Mouse (Mus musculus): ENCODE measurements around the gene Ece1.

Gene Ece1

GRCm38 (mm10) chr4:137883513-137884150 is 21.6 kb downstream of the Ece1 start:
- no peak for DNase-seq (ENCODE audit: low spot score)

GRCm38 (mm10) chr4:137887337-137887992 is 25.4 kb downstream of the Ece1 start:
- DNase-seq (ENCODE audit: low spot score): no peak

DNA sequence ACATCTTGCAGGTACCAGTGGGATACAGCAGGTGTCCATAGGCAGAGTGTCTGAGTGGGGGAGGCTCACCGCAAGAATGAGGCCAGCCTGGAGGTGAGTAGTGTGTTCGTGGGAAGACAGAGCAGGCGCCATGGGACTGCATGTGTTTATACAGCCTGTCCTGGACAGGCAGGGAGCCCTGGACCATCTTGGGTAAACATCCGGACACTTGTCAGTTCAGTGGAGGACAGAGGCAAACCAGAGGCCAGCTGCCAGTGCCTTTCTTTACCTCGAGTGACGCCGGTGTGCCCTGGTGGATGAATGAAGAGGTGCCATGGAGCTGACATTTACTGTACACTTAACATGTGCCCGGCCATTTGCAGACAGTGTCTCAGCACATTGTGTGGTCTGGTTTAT is 26.0 kb downstream of the Ece1 start:
- DNase-seq (ENCODE audit: low spot score): no peak

GRCm38 (mm10) chr4:137890596-137890995 is 28.6 kb downstream of the Ece1 start:
- DNase-seq (ENCODE audit: low spot score): no peak

DNA sequence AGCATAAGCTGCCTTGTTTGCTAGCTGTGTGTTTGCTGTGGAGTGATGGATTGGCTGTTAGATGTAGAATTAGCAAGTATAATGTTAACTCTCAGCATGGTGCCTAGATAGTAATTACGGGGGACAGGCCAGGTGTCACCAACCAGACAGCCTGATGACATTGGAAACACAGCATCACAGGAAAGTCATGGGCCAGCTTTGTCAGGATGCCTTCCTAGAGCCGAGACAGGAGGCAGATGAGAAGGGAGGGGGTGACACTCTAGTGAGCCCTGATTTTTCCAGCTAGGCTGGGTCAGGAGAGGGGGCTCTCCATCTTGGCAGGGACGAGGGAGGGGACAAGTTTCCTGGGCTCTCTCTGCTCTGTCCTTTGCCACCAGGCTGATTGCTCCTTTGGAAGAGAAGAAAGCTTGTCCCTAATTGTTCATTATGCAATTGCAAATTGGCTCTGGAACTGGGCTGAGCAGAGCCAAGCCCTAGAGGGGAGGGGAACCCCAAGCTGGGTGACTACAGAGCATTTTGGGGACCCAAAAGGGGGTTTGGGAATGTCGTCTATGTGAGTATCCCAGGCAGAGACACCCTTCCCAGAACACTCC is 29.6 kb downstream of the Ece1 start:
- no peak for DNase-seq (ENCODE audit: low spot score)

DNA sequence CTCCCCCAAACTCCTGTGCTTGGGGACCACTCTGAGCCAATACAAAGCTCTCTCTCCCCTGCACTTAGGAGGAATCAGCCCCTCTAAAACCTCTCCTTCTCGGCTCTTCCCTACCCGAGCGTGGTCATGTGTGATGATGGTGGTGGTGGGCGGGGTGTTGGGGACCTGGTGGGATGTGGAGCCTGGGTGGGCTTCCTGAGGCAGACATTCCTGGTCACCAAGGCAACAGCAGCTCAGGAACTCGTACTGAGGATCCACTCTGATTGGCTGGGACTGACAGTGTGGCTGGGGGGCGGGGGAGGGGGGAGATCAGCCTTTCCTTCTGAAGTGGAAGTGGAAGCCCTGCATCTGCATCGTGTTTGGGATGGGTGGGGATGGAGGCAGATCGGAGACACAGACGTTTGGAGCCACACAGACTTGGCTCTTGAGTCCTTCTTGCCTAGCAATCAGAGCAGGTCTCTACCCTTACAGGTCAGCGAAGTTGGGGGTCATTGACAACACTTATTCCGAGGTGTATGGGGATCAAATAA is 30.7 kb downstream of the Ece1 start:
- no peak for DNase-seq (ENCODE audit: low spot score)

GRCm38 (mm10) chr4:137896612-137897297 is 34.7 kb downstream of the Ece1 start:
- DNase-seq (ENCODE audit: low spot score): no peak

DNA sequence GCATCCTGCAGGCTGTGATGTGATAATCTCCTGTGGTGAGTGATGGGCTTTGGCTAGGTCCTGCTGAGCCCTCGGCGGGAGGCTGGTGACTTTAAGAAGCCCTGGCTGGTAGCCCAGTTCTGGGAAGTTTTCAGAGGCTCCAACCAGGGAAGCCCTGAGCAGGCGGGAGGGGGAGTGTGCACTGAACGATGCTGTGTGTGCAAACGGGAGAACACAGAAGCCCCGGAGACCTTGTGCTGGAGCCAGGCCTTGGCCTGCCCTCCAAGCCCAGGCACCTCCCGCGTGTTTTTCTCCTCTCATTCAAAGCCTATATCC is 35.2 kb downstream of the Ece1 start:
- no peak for DNase-seq (ENCODE audit: low spot score)

DNA sequence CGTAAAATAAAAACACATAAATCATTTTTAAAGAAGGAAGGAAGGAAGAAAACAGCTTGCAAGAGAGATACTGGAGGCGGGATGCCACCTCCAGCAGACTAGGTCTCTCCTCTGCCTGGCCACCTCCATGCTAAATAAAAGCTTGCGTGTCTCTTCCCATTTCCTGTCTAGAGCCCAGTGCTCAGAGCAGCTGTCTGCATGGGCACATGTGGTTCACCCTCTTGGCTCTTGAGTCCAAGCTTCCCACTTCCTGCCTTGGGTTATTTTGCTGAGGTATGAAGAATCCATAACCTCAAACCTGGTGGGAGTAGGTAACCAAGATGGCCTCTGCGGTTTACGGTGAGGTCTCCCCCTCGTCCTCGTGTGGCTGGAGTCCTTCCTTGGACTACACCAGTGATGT is 36.5 kb downstream of the Ece1 start:
- no peak for DNase-seq (ENCODE audit: low spot score)

GRCm38 (mm10) chr4:137902268-137902667 is 40.2 kb downstream of the Ece1 start:
- DNase-seq (ENCODE audit: low spot score): no peak

DNA sequence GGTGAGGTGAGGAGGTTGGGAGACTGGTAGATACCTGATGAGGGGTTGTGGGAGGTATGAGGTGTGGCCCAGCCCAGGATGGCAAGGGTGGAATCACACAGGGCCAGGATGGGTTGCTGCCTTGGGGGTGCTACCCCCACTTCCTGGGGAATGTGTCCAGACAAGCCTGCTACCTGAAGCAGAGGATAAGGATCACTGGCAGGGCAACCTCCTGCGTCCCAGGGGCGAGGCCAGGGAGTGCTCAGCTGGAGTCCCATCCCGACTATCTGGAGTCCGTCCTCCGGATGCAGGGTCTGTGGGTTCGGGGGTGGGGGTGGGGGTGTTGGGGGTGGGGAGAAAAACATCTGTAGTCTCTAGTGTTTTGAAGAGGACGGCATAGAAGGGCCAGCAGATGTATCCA is 40.8 kb downstream of the Ece1 start:
- DNase-seq (ENCODE audit: low spot score): no peak

- no peak for DNase-seq (ENCODE audit: low spot score)
Observed at GRCm38 (mm10) chr4:137904956-137905551, 43.0 kb downstream of the Ece1 start.

- no peak for DNase-seq (ENCODE audit: low spot score)
Observed at GRCm38 (mm10) chr4:137907979-137908378, 45.9 kb downstream of the Ece1 start.

- DNase-seq (ENCODE audit: low spot score): no peak
Observed at GRCm38 (mm10) chr4:137908489-137908888, 46.5 kb downstream of the Ece1 start.

- DNase-seq (ENCODE audit: low spot score): no peak
Observed at GRCm38 (mm10) chr4:137908915-137909314, 46.9 kb downstream of the Ece1 start.

GRCm38 (mm10) chr4:137909471-137909870 is 47.4 kb downstream of the Ece1 start:
- DNase-seq (ENCODE audit: low spot score): no peak

GRCm38 (mm10) chr4:137910382-137911009 is 48.5 kb downstream of the Ece1 start:
- no peak for DNase-seq (ENCODE audit: low spot score)

DNA sequence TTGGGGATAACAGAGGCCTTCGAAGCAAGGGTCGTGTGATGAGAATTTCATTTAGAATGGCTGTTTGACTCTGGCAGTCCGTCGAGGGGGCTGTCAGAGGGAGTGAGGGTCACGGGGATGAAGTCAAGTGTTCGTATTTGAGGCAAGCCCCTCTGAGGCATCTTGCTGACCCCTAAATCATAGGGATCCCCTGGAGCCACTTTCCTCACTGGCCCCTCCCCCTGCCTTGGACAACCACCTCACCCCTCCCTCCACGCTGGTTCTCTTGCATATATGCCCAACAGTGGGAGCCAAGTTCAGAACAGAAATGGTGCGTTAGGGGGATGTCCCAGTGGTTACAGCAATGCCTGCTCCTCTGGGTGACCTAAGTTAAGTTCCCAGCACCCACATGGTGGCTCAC is 49.6 kb downstream of the Ece1 start:
- DNase-seq (ENCODE audit: low spot score): no peak

- DNase-seq (ENCODE audit: low spot score): no peak
Observed at GRCm38 (mm10) chr4:137912768-137913305, 50.8 kb downstream of the Ece1 start.

DNA sequence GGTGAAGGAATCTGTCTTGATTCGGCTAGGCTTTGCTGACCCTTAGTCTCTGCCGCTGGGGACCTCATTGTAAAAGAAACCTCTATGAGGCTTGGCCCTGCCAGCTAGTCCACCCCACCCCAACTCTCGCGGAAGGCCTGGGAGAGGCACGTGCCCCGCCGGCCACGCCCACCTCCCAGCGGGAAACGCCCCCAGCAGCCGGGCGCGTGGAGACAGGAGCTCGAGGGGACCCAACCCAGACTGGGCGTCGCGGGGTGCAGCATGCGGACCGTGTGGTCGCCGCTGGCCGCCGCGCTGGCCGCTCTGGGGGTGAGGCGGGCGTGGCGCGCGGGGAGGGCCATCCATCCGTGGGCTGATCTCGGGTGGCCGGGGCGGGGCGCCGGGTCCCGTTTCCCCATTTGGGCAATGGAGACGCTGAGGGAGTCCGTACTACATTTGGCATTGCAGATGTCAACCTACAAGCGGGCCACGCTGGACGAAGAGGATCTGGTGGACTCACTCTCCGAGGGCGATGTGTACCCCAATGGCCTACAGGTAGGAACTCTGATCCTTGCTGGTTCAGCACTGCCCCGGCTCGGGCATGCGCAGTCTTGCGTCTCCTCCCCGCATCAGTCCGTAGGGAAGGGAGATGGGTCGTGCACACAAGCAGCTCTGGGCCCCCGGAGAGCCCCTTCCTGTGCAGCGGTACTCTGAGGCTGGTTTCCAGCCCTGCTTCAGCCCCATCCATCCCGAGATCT is 51.5 kb downstream of the Ece1 start:
- no peak for DNase-seq (ENCODE audit: low spot score)

DNA sequence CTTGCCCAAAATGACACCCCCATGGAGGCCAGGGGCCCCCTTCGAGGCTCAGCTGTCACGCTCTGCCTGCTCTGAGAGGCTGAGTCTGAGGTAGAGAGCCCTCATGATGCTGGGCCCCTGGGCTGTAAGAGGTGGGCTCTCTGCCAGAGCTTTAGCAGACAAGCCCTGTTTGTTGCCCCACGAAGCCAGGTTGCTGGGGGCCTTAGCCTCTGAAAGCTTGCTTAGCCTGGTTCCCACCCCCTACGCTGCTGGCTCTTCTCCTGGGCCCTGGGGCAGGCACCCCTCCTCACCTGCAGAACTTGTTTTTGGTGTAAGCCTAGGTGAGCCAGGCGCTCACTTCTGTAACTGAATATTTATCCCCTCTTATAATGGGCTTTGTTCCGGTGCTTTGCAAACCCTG is 55.6 kb downstream of the Ece1 start:
- no peak for DNase-seq (ENCODE audit: low spot score)

All from urinary bladder, postnatal 10 days (tissue).